Mouse (Mus musculus): ENCODE measurements around the gene Efcab5.
"Not testable (repeated sequence)": the region's sequence is repeated elsewhere in the genome, so short reads cannot be mapped to it uniquely, and the experiment has no call there.

The Efcab5 gene

GRCm38 (mm10) chr11:77179771-77180170, 9.0 kb downstream of the Efcab5 start:
- DNase-seq (ENCODE audit: low read depth, low spot score), result no peak

- DNase-seq (ENCODE audit: low read depth, low spot score), result no peak
Observed at GRCm38 (mm10) chr11:77174531-77174930, 14.2 kb downstream of the Efcab5 start.

- DNase-seq (ENCODE audit: low read depth, low spot score), result no peak
Observed at GRCm38 (mm10) chr11:77173731-77174130, 15.0 kb downstream of the Efcab5 start.

GRCm38 (mm10) chr11:77160744-77161143, 28.0 kb downstream of the Efcab5 start:
- no peak for DNase-seq (ENCODE audit: low read depth, low spot score)

- DNase-seq (ENCODE audit: low read depth, low spot score), result peak; percentile 61
Observed at GRCm38 (mm10) chr11:77160341-77160740, 28.4 kb downstream of the Efcab5 start.

GRCm38 (mm10) chr11:77154214-77154613, 34.6 kb downstream of the Efcab5 start:
- no peak for DNase-seq (ENCODE audit: low read depth, low spot score)

GRCm38 (mm10) chr11:77150806-77151205, 38.0 kb downstream of the Efcab5 start:
- no peak for DNase-seq (ENCODE audit: low read depth, low spot score)

- not testable (repeated sequence) for DNase-seq (ENCODE audit: low read depth, low spot score)
Observed at GRCm38 (mm10) chr11:77149783-77150630, 38.8 kb downstream of the Efcab5 start.

GRCm38 (mm10) chr11:77148774-77149173, 40.0 kb downstream of the Efcab5 start:
- DNase-seq (ENCODE audit: low read depth, low spot score), result no peak

GRCm38 (mm10) chr11:77147753-77148152, 41.0 kb downstream of the Efcab5 start:
- DNase-seq (ENCODE audit: low read depth, low spot score), result no peak

- DNase-seq (ENCODE audit: low read depth, low spot score), result no peak
Observed at GRCm38 (mm10) chr11:77145423-77145822, 43.3 kb downstream of the Efcab5 start.

GRCm38 (mm10) chr11:77141938-77142337, 46.8 kb downstream of the Efcab5 start:
- no peak for DNase-seq (ENCODE audit: low read depth, low spot score)

GRCm38 (mm10) chr11:77139976-77140375, 48.8 kb downstream of the Efcab5 start:
- no peak for DNase-seq (ENCODE audit: low read depth, low spot score)

GRCm38 (mm10) chr11:77133450-77133849, 55.3 kb downstream of the Efcab5 start:
- DNase-seq (ENCODE audit: low read depth, low spot score), result peak; percentile 14

- DNase-seq (ENCODE audit: low read depth, low spot score), result peak; percentile 32
Observed at GRCm38 (mm10) chr11:77132580-77132979, 56.2 kb downstream of the Efcab5 start.

GRCm38 (mm10) chr11:77128562-77128961, 60.2 kb downstream of the Efcab5 start:
- DNase-seq (ENCODE audit: low read depth, low spot score), result no peak

GRCm38 (mm10) chr11:77111141-77111540, 77.6 kb downstream of the Efcab5 start:
- DNase-seq (ENCODE audit: low read depth, low spot score), result no peak

- no peak for DNase-seq (ENCODE audit: low read depth, low spot score)
Observed at GRCm38 (mm10) chr11:77108442-77108841, 80.3 kb downstream of the Efcab5 start.

GRCm38 (mm10) chr11:77107872-77108271, 80.9 kb downstream of the Efcab5 start:
- not testable (repeated sequence) for DNase-seq (ENCODE audit: low read depth, low spot score)

- DNase-seq (ENCODE audit: low read depth, low spot score), result no peak
Observed at GRCm38 (mm10) chr11:77106961-77107360, 81.8 kb downstream of the Efcab5 start.

GRCm38 (mm10) chr11:77100137-77100937, 88.4 kb downstream of the Efcab5 start:
- DNase-seq (ENCODE audit: low read depth, low spot score), result peak; percentile 88

- DNase-seq (ENCODE audit: low read depth, low spot score), result no peak
Observed at GRCm38 (mm10) chr11:77098332-77098972, 90.3 kb downstream of the Efcab5 start.
